Mouse (Mus musculus) MEL (cell line): ENCODE measurements at regions not wholly inside any gene's neighbourhood (a gene's known extent, or its start where the extent isn't known, plus 50 kb on each side); places are given as distances from the start of the nearest gene placed in this dataset.
A peak's percentile ranks its signal among the peaks of the same experiment; 100 is the strongest.

Experiments
- CTCF ChIP-seq, 3 experiments: IDR thresholded peaks in 2 of 3; conservative IDR thresholded peaks in 1 of 3; 2 replicates each; pipeline ENCODE4 v1.5.1; 2011 to 2012; ENCODE audit warnings: low read length in 3 of 3, low read depth in 2 of 3, mild to moderate bottlenecking in 2 of 3, improper control_type of control experiment in 1 of 3, inconsistent platforms in 1 of 3, mixed read lengths in 1 of 3, moderate library complexity in 1 of 3; ENCODE audit not compliant: control insufficient read depth in 1 of 3, insufficient read depth in 1 of 3, poor library complexity in 1 of 3, severe bottlenecking in 1 of 3
- POLR2A ChIP-seq, 2 experiments: IDR thresholded peaks; 2 replicates each; pipeline ENCODE4 v1.6.1; 2011 to 2012; ENCODE audit warnings: low read length in 2 of 2, mild to moderate bottlenecking in 2 of 2, control low read depth in 1 of 2, improper control_type of control experiment in 1 of 2, low read depth in 1 of 2, moderate library complexity in 1 of 2; ENCODE audit not compliant: control insufficient read depth in 1 of 2, insufficient read depth in 1 of 2, poor library complexity in 1 of 2
- USF1 ChIP-seq: IDR thresholded peaks from 2 replicates; pipeline ENCODE4 v1.6.1; 2014; ENCODE audit warnings: low read depth, mild to moderate bottlenecking, inconsistent platforms, low read length, improper control_type of control experiment, moderate library complexity

DNA sequence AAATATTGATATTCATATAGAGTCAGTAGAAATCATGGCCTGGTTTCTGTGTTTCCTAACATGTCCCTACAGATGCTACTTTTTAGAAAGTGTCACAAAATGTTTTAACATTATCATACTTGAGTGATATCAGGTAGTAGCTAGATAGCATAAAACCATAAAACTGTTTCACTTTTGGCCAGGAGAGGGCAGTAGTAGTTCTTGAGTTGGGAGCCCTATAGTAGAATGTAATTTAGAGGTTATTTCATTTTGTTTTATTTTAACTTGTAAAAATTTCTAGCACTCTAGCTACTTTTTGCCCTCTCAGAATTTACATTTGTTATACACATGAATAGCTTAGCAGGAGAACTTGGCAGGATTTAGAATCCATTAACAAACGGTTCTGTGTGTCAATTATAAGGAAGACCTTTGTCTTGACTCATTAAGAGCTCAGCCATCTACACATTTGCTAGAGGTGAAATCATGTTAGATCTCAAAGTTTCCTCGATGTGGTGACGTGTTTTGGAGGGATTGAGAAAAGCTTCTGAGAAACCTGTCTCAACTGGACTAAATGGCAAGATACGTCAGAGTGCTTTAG is 538.5 kb downstream of the Gm6377 start:
- peak in 2 of 3 experiments; percentile 8 to 83; a peak in 4 of 6 replicates for TF ChIP-seq CTCF (IDR thresholded peaks at IDR 0.05 in 2 of 3, conservative IDR thresholded peaks at IDR 0.05 in 1 of 3; ENCODE audit: control insufficient read depth in 1 of 3, insufficient read depth in 1 of 3, low read depth in 2 of 3, low read length in 3 of 3, poor library complexity in 1 of 3, severe bottlenecking in 1 of 3)
- no peak for TF ChIP-seq POLR2A (IDR thresholded peaks at IDR 0.05; ENCODE audit: control insufficient read depth in 1 of 2, insufficient read depth in 1 of 2, low read depth in 1 of 2, low read length in 2 of 2, poor library complexity in 1 of 2)
- no peak for TF ChIP-seq USF1
